Mouse (Mus musculus) stomach, postnatal 0 days (tissue): ENCODE measurements around the gene Slit3.

Source experiments
- CTCF ChIP-seq: IDR thresholded peaks from 2 replicates; pipeline ENCODE4 v1.5.1; 2016; ENCODE audit warnings: antibody characterized with exemption, low read depth, mild to moderate bottlenecking, moderate library complexity
- EP300 ChIP-seq: optimal IDR thresholded peaks from 2 replicates; pipeline ENCODE3; 2016; ENCODE audit warnings: antibody characterized with exemption

GRCm38 (mm10) chr11:35419013-35419412, 298.0 kb downstream of the Slit3 start:
- no peak for TF ChIP-seq CTCF
- TF ChIP-seq EP300 = no peak
